Mouse (Mus musculus) brown adipose tissue, adult 24 weeks (tissue): ENCODE measurements around the gene Rbms1. TPM values are rescaled to one million over a fixed set of nuclear protein-coding genes. Genes with fewer than 3 reads are reported as not detected.

Experiments used
- H3K27ac ChIP-seq: fragments of 200-500 bp; replicated peaks from 2 replicates; pipeline ENCODE4 v1.5.1; 2012; ENCODE audit warnings: low read depth, mild to moderate bottlenecking, low read length
- H3K4me1 ChIP-seq: fragments of 200-500 bp; 2 replicates; pipeline ENCODE4 v1.6.1; 2012; ENCODE audit warnings: low read length, mixed read lengths; ENCODE audit not compliant: control insufficient read depth, insufficient read depth, insufficient read length
- H3K4me3 ChIP-seq: fragments of 200-500 bp; 2 replicates; pipeline ENCODE4 v1.5.1; 2012; ENCODE audit warnings: low read depth, mild to moderate bottlenecking, low read length, moderate library complexity; ENCODE audit not compliant: insufficient read depth
- polyA plus RNA-seq: library from polyadenylated mRNA; stranded (reverse); fragments of >200 nt; gene quantifications from 2 replicates; pipeline ENCODE4 v1.2.4, GENCODE M21; 2012; ENCODE audit not compliant: missing spikeins, insufficient read depth, insufficient read length

The Rbms1 gene
- 35.1 and 50.4 TPM in 2 replicates for polyA plus RNA-seq

- peak within 1 kb of the TSS; percentile 100 for H3K4me3 ChIP-seq
- H3K4me1 ChIP-seq: peaks cover 6% of the 10 kb centered on the region; the same call in 1 of the 2 replicates
- peak within 1 kb of the TSS; percentile 94 for H3K27ac ChIP-seq
Observed at GRCm38 (mm10) chr2:60962671-60963421, at the start of gene Rbms1. Gene Rbms1 (minus strand): TSS chr2:60963192.

- Histone ChIP-seq H3K4me1 (no peaks in the 10 kb centered on the region), H3K27ac (no peak overlapping the region), H3K4me3 (no peak overlapping the region)
Observed at GRCm38 (mm10) chr2:61012249-61012828, 49.3 kb upstream of the Rbms1 start.

GRCm38 (mm10) chr2:60986286-60986685 lies 23.3 kb upstream of the Rbms1 start:
- Histone ChIP-seq H3K4me1 (no peaks in the 10 kb centered on the region), H3K4me3 (no peak overlapping the region), H3K27ac (no peak overlapping the region)

DNA sequence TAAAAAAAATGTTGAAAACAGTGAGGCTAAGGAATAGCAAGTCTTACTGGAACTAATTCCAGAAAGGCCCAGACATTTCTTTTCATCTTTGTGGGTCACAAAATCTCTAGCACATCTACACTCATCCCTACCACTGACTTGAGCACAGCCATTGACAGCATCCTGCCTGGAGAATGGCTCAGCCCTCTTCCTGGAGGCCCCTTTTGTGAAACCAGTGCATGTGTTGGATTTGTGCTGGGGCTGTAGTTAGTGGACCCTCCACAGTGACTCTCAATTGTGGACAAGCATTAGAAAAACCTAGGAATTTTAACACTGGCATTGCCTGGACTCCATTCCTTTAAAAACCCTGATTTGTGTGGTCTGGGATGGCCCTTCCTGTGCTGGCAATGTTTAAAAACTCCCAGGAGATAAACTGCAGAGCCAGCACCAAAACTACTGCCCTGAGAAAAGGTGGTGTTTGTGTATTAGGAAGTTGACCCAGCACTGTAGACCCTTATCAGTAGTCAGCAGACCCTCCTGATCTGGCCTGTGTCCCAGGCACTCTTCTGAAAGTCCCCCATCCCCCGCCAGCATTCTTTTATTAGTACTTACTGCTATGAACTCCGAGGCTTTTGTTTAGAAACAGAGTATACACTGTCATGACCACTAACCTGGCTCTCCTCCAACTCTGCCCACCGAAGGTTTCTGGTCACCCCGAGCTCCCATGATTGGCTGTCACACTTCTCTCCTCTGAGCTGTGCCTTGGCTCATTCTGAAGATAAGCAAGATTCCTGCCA lies 15.7 kb upstream of the Rbms1 start:
- Histone ChIP-seq H3K27ac (no peak overlapping the region), H3K4me3 (no peak overlapping the region), H3K4me1 (no peaks in the 10 kb centered on the region)

DNA sequence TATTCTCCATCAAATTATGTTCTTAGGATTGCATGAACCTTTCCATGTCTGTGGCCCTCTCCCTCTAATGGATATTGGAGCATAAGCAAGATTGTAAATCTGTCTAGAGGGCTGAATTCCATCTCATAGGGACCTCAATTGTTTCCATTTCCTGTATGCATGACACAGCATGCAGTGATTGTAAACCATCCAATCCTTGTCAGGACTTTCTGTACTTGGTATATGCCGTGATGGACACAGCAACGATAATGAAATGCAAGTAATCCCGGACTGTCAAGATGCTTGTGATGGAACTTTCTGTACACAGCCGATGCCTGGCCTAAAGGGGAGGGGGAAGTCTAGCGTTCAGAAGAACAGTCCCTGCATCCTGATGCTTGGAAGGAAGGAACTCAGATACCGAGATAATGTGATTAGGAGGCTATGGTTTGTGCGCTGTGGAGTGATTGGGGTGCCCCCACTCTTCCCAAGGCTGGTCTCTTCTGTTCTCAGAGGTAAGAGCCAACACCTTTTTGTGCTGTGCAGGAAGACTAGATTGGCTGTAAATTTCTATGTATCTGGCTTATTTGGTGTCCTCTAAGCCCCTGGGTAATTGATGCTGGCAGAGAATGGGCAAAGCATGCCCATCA lies 9.3 kb upstream of the Rbms1 start:
- H3K4me3 ChIP-seq: no peak overlapping the region
- H3K27ac ChIP-seq: no peak overlapping the region
- no peaks in the 10 kb centered on the region for H3K4me1 ChIP-seq

DNA sequence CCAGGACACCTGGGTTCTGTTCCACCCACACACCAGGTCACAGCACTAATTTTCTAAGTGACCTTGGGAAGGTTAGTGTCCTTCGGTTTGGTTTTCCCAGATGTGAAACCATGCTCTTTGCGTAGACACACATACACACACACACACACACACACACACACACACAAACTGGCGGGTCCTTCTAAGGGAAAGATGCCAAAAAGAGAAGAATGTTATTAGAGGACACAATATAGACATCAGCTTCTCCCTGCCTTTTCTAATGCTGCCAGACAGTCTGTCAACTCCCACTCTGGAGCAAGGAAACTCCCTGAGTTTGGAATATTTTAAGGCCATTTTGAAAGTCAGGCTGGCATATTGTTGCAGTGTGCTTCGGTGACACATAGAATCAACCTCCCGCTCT lies 624 bp upstream of the Rbms1 start:
- peak overlapping the region; percentile 100 for H3K4me3 ChIP-seq
- H3K4me1 ChIP-seq: peaks cover 6% of the 10 kb centered on the region; the same call in 1 of the 2 replicates
- peak overlapping the region; percentile 94 for H3K27ac ChIP-seq

- Histone ChIP-seq H3K4me1 (peaks cover 6% of the 10 kb centered on the region; the same call in 1 of the 2 replicates), H3K4me3 (peak overlapping the region; percentile 100), H3K27ac (peak overlapping the region; percentile 94)
Observed at GRCm38 (mm10) chr2:60962001-60962670, 856 bp downstream of the Rbms1 start.

- Histone ChIP-seq H3K4me3 (peak overlapping the region; percentile 100), H3K4me1 (peaks cover 8% of the 10 kb centered on the region; the same call in 1 of the 2 replicates), H3K27ac (peak overlapping the region; percentile 46)
Observed at GRCm38 (mm10) chr2:60961281-60961680, 1.7 kb downstream of the Rbms1 start.

GRCm38 (mm10) chr2:60948241-60948640 lies 14.8 kb downstream of the Rbms1 start:
- H3K4me3 ChIP-seq: no peak overlapping the region
- peaks cover 2% of the 10 kb centered on the region; the same call in 1 of the 2 replicates for H3K4me1 ChIP-seq
- no peak overlapping the region for H3K27ac ChIP-seq

GRCm38 (mm10) chr2:60947817-60948216 lies 15.2 kb downstream of the Rbms1 start:
- Histone ChIP-seq H3K4me1 (peaks cover 2% of the 10 kb centered on the region; the same call in 1 of the 2 replicates), H3K27ac (no peak overlapping the region), H3K4me3 (no peak overlapping the region)

GRCm38 (mm10) chr2:60940454-60940961 lies 22.5 kb downstream of the Rbms1 start:
- Histone ChIP-seq H3K4me1 (peaks cover 8% of the 10 kb centered on the region), H3K27ac (0 out of 2 replicates have a peak overlapping the region, but pooled peaks have one; percentile 0), H3K4me3 (peak overlapping the region; percentile 24)

- Histone ChIP-seq H3K27ac (no peak overlapping the region), H3K4me1 (peaks cover 8% of the 10 kb centered on the region), H3K4me3 (no peak overlapping the region)
Observed at GRCm38 (mm10) chr2:60939957-60940356, 23.0 kb downstream of the Rbms1 start.

DNA sequence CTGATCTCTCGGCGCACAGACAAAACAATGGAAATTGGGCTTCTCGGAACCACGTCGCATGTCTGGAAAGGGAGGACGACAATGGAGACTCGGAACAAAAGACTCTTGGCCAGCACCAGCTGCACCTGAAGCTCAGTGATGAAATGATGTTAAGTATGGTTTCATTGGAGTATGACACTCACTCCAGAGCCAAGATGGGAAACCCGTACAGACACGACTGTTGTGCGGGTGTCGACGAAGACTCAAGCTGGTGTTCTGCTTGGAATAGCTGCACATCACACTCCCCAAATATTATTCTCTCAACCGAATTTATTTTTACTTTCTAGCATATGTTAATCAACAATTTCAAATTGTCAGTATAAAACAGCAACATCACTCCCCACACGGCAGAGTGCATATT lies 26.1 kb downstream of the Rbms1 start:
- no peak overlapping the region for H3K4me3 ChIP-seq
- H3K27ac ChIP-seq: no peak overlapping the region
- H3K4me1 ChIP-seq: peaks cover 8% of the 10 kb centered on the region

- H3K4me3 ChIP-seq: no peak overlapping the region
- H3K27ac ChIP-seq: no peak overlapping the region; the same call in 1 of the 2 replicates
- peaks cover 21% of the 10 kb centered on the region for H3K4me1 ChIP-seq
Observed at GRCm38 (mm10) chr2:60928948-60929347, 34.0 kb downstream of the Rbms1 start.
